In the genomic region with DNA sequence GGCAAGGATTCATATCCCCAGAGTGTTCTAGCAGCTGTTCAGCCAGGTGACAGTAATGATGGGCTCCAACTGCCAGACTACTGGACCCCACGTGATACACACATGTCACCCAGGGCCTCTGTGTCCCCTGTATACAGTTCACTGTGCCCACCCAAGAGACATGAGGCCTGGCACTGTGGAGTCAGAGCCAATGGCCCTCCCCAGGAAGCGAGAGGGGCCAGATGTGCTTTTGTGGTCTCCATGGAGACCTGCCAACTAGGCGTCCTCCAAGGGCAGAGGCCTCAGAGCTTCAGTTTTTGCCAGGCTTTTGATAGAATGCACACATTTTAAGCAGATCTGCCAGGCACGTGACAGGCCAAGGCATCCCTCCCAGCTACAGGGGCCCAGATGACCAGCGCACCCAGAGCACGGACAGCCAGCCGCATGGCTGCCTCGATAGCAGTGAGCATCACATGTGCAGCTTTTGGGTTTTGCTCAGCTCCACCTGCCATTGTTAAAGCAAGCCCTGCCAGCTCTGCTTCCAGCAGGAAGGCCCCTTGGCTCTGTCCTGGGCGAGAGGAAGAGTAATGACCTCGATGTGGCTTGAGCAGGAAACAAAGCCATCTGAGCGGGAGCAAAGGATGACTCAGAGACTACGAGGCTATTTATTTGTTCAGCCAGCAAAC, we compare ENCODE assay signal across 8 mouse cellular contexts.
A peak's percentile ranks its signal among the peaks of the same experiment; 100 is the strongest.
DNase-seq lines count a peak whose midpoint lies in the region; ATAC-seq and TF ChIP-seq lines count a peak whose summit lies in the region.

No protein-coding gene starts in this region.

- 57% methylated on average over 12 of the region's 12 CpGs for WGBS in kidney, embryonic 14.5 days

- H3K4me2 ChIP-seq in kidney, embryonic 14.5 days (replicated peaks; ENCODE audit: low read depth, low read length) = no peak overlapping the region
- H3K4me2 ChIP-seq in myocyte (ENCODE audit: low read depth) = peak overlapping the region; percentile 59

- no peak overlapping the region; the same call in 1 of the 2 replicates for H3K27ac ChIP-seq in kidney, embryonic 14.5 days (ENCODE audit: low read depth, low read length)

- no peaks in the 10 kb centered on the region for H3K36me3 ChIP-seq in kidney, embryonic 14.5 days (ENCODE audit: control insufficient read depth, insufficient read depth, low read length)
- no peaks in the 10 kb centered on the region for H3K36me3 ChIP-seq in myocyte (ENCODE audit: control insufficient read depth, insufficient read depth)

- no peak overlapping the region for H3K4me3 ChIP-seq in kidney, embryonic 14.5 days (ENCODE audit: low read length)
- no peak overlapping the region for H3K4me3 ChIP-seq in myocyte

- no peaks in the 10 kb centered on the region for H3K27me3 ChIP-seq in kidney, embryonic 14.5 days (ENCODE audit: control insufficient read depth, insufficient read depth, low read length)
- H3K27me3 ChIP-seq in myocyte (ENCODE audit: control insufficient read depth, insufficient read depth, insufficient read length) = no peaks in the 10 kb centered on the region

- ATAC-seq in kidney, embryonic 14.5 days (ENCODE audit: low FRiP score, low TSS enrichment) = 0 out of 2 replicates have a peak, but pooled peaks have one; percentile 1
- no peak for ATAC-seq in frontal cortex, adult (ENCODE audit: low TSS enrichment)

- H3K79me2 ChIP-seq in myocyte (ENCODE audit: control insufficient read depth, insufficient read depth) = no peaks in the 10 kb centered on the region

- H3ac ChIP-seq in myocyte (ENCODE audit: control insufficient read depth, insufficient read length) = no peak overlapping the region

- TF ChIP-seq POLR2A in myocyte (IDR thresholded peaks at IDR 0.05; ENCODE audit: insufficient read length, low read depth) = no peak

- peaks cover 18% of the 10 kb centered on the region for H3K4me1 ChIP-seq in kidney, embryonic 14.5 days (ENCODE audit: control insufficient read depth, insufficient read depth, low read length)

- H3K9me3 ChIP-seq in kidney, embryonic 14.5 days (ENCODE audit: control insufficient read depth, low read length) = no peaks in the 10 kb centered on the region

- H3K9ac ChIP-seq in kidney, embryonic 14.5 days (ENCODE audit: low read depth, low read length) = no peak overlapping the region; the same call in 1 of the 2 replicates

- DNase-seq in 3134 (ENCODE audit: extremely low read depth, insufficient read length, low spot score) = peak; percentile 91
- peak; percentile 65 for DNase-seq in adrenal gland, postnatal 10 days
- peak; percentile 53 for DNase-seq in heart, adult 8-10 months (ENCODE audit: low spot score)
- no peak for DNase-seq in spleen, adult 12 weeks (ENCODE audit: low spot score)
- DNase-seq in thymus, postnatal 36 days = no peak

TF ChIP-seq in myocyte, 11 proteins besides CTCF, POLR2A, EP300 and RAD21:
- TF ChIP-seq USF1 (IDR thresholded peaks at IDR 0.05; ENCODE audit: low read depth) (peak; percentile 67), POLR2AphosphoS2 (IDR thresholded peaks at IDR 0.05; ENCODE audit: insufficient read length, low read depth) (no peak), MYOD1 (IDR thresholded peaks at IDR 0.05; ENCODE audit: control insufficient read depth in 1 of 3, insufficient read length in 2 of 3, low read depth in 2 of 3) (peak in 2 of 3 experiments; percentile 72 to 79), MYOG (IDR thresholded peaks at IDR 0.05; ENCODE audit: control insufficient read depth in 1 of 3, insufficient read depth in 1 of 3, insufficient read length in 2 of 3, low read depth in 2 of 3) (peak in 1 of 3 experiments; percentile 66), TCF12 (IDR thresholded peaks at IDR 0.05; ENCODE audit: insufficient read depth, poor library complexity, severe bottlenecking) (no peak)

Comparison
In these comparisons a context has a peak if more than half of its experiments do, and no peak if none do; other contexts are left out.
1. DNase-seq: peak in 3134 (single experiment), adrenal gland, postnatal 10 days (single experiment) and heart, adult 8-10 months (single experiment); none in spleen, adult 12 weeks (single experiment) and thymus, postnatal 36 days (0 of 2).